Mouse (Mus musculus) mammary gland, adult 2 months (tissue): ENCODE results near the gene Fbxw17. TPM values are rescaled to one million over a fixed set of nuclear protein-coding genes. Genes with fewer than 3 reads are reported as not detected.

ENCODE experiments used
- polyA plus RNA-seq: library from polyadenylated mRNA; depleted of rRNA; stranded (reverse); fragments of >200 nt; gene quantifications from 2 replicates; pipeline ENCODE4 v1.2.3, GENCODE M21; 2012; ENCODE audit warnings: low replicate concordance; rRNA removed

The Fbxw17 gene
- 37.2 and 49.2 TPM in 2 replicates for polyA plus RNA-seq

GRCm38 (mm10) chr13:50417389-50418183 lies at the start of gene Fbxw17:
TSS of gene Fbxw17 (plus strand) at chr13:50417864.

GRCm38 (mm10) chr13:50443812-50444211 lies 26.1 kb downstream of the Fbxw17 start, which contains the start of gene Gm47429:
TSS of gene Gm47429 (minus strand) at chr13:50443912.

GRCm38 (mm10) chr13:50467007-50467406 lies 49.3 kb downstream of the Fbxw17 start, which contains the start of gene Nutm2:
TSS of gene Nutm2 (plus strand) at chr13:50467307.

Other genes starting within 250 kb of the Fbxw17 start
- not detected in 2 replicates for gene Gm906, start 167.6 kb upstream of the Fbxw17 start, polyA plus RNA-seq
- gene Gm47429, start 26.0 kb downstream of the Fbxw17 start, polyA plus RNA-seq = not detected in 2 replicates
- not detected in 2 replicates for gene Nutm2, start 49.4 kb downstream of the Fbxw17 start, polyA plus RNA-seq
- gene Gm904, start 225.4 kb downstream of the Fbxw17 start, polyA plus RNA-seq = not detected in 2 replicates